Mouse (Mus musculus) heart, adult 2 months (tissue): ENCODE measurements around the gene Tor2a.
A peak's percentile ranks its signal among the peaks of the same experiment; 100 is the strongest.

Experiments used
- CTCF ChIP-seq: fragments of 200-600 bp; IDR thresholded peaks from 2 replicates; pipeline ENCODE4 v1.8.1; 2022; ENCODE audit warnings: antibody characterized with exemption, mild to moderate bottlenecking, moderate library complexity
- EP300 ChIP-seq: fragments of 200-500 bp; IDR thresholded peaks from 2 replicates; pipeline ENCODE4 v1.6.1; 2011; ENCODE audit warnings: low read depth, low read length, control low read depth; ENCODE audit not compliant: insufficient read depth
- POLR2A ChIP-seq: fragments of 200-500 bp; IDR thresholded peaks from 2 replicates; pipeline ENCODE4 v1.6.1; 2011; ENCODE audit warnings: mild to moderate bottlenecking, low read depth, low read length, control low read depth; ENCODE audit not compliant: insufficient read depth

DNA sequence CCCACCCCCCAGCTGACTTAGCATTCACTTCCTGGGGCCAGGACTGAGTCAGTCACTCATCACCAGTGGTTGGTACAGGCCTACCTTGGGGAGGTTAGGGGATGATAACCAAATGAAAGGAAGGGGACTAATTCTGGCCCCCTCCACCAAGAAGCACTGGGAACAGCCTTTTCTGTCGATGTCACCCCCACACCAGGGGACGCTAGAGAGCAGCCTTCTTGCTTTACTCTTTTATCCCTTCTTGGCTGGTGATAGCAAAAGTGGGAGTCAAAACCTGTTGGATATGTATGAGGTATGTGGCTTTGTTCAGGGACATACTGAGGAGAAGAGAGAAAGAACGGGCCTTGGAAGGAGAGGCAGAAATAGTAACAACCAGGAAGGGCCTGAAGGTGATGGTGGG lies 6.3 kb downstream of the Tor2a start:
- TF ChIP-seq CTCF (peak; percentile 24; the same call in 1 of the 2 replicates), POLR2A (no peak), EP300 (no peak)
